Mouse (Mus musculus) kidney, postnatal 0 days (tissue): ENCODE measurements at regions not wholly inside any gene's neighbourhood (a gene's known extent, or its start where the extent isn't known, plus 50 kb on each side); places are given as distances from the start of the nearest gene placed in this dataset.

Experiments used
- ATAC-seq: fragments of 200-750 bp; cut with Nextera tagmentation; replicated peaks from 2 replicates; pipeline ENCODE4 v1.8.0; 2017; ENCODE audit warnings: low read depth, moderate number of reproducible peaks, moderate TSS enrichment, moderate library complexity; ENCODE audit not compliant: low FRiP score
- DNase-seq: peaks from one replicate; pipeline ENCODE4 v3.0.0-alpha.2; 2016; ENCODE audit warnings: low spot score
- H3K27ac ChIP-seq: fragments of 300-500 bp; sonication (generic); 2 replicates; pipeline ENCODE4 v1.5.1; 2014; ENCODE audit warnings: mild to moderate bottlenecking
- H3K27me3 ChIP-seq: fragments of 300-500 bp; sonication (generic); 2 replicates; pipeline ENCODE4 v1.6.1; 2014; ENCODE audit warnings: low read length, mixed read lengths; ENCODE audit not compliant: insufficient read depth
- H3K36me3 ChIP-seq: fragments of 300-500 bp; sonication (generic); 2 replicates; pipeline ENCODE4 v1.6.1; 2014; ENCODE audit warnings: low read length, mixed read lengths; ENCODE audit not compliant: insufficient read depth
- H3K4me1 ChIP-seq: fragments of 300-500 bp; sonication (generic); replicated peaks from 2 replicates; pipeline ENCODE4 v1.6.1; 2014; ENCODE audit warnings: antibody characterized with exemption, low read length, mixed read lengths; ENCODE audit not compliant: insufficient read depth
- H3K4me2 ChIP-seq: fragments of 300-500 bp; sonication (generic); 2 replicates; pipeline ENCODE4 v1.6.1; 2014; ENCODE audit warnings: mild to moderate bottlenecking, low read length, moderate library complexity, mixed read lengths
- H3K4me3 ChIP-seq: fragments of 300-500 bp; sonication (generic); replicated peaks from 2 replicates; pipeline ENCODE4 v1.5.1; 2014; ENCODE audit warnings: low read depth, low read length
- H3K9ac ChIP-seq: fragments of 300-500 bp; sonication (generic); 2 replicates; pipeline ENCODE4 v1.6.1; 2014; ENCODE audit warnings: low read depth, low read length
- H3K9me3 ChIP-seq: fragments of 300-500 bp; sonication (generic); replicated peaks from 2 replicates; pipeline ENCODE4 v1.6.1; 2016; ENCODE audit warnings: low read length, inconsistent platforms, mixed read lengths
- CTCF ChIP-seq: IDR thresholded peaks from 2 replicates; pipeline ENCODE4 v1.5.1; 2016; ENCODE audit warnings: antibody characterized with exemption, low read depth, mild to moderate bottlenecking, moderate library complexity
- WGBS: fragments of 180-500 bp; shearing (Covaris S2); extraction: QIAGEN DNeasy Blood & Tissue Kit; methylation state at CpG from one replicate; pipeline ENCODE4 v1.1.7; 2014; 5-methylcytosine and 5-hydroxymethylcytosine counted together

- Histone ChIP-seq H3K27me3 (no peaks in the 10 kb centered on the region), H3K9ac (no peak overlapping the region), H3K9me3 (no peaks in the 10 kb centered on the region), H3K4me3 (no peak overlapping the region), H3K36me3 (no peaks in the 10 kb centered on the region), H3K4me1 (no peaks in the 10 kb centered on the region), H3K27ac (no peak overlapping the region), H3K4me2 (no peak overlapping the region)
- DNase-seq (peak; percentile 32), ATAC-seq (no peak)
- WGBS = 69% methylated on average over 5 of the region's 5 CpGs
- no peak for TF ChIP-seq CTCF
Observed at GRCm38 (mm10) chr4:105910666-105911065, 121.0 kb downstream of the Gm12728 start.

GRCm38 (mm10) chr4:105911678-105912077 is 122.0 kb downstream of the Gm12728 start:
- Histone ChIP-seq H3K27me3 (no peaks in the 10 kb centered on the region), H3K4me2 (no peak overlapping the region), H3K36me3 (no peaks in the 10 kb centered on the region), H3K9ac (no peak overlapping the region), H3K4me3 (no peak overlapping the region), H3K4me1 (no peaks in the 10 kb centered on the region), H3K27ac (no peak overlapping the region), H3K9me3 (no peaks in the 10 kb centered on the region)
- DNase-seq (no peak), ATAC-seq (no peak)
- TF ChIP-seq CTCF = no peak
- 42% methylated on average over 6 of the region's 6 CpGs for WGBS

- no peak for TF ChIP-seq CTCF
- no peak for DNase-seq
- no peak overlapping the region for H3K4me2 ChIP-seq
- no peak overlapping the region for H3K9ac ChIP-seq
- H3K36me3 ChIP-seq = no peaks in the 10 kb centered on the region
- WGBS = 67% methylated on average over 4 of the region's 4 CpGs
- no peak for ATAC-seq
- H3K9me3 ChIP-seq = no peaks in the 10 kb centered on the region
- no peak overlapping the region for H3K27ac ChIP-seq
- H3K4me1 ChIP-seq = no peaks in the 10 kb centered on the region
- H3K4me3 ChIP-seq = no peak overlapping the region
- no peaks in the 10 kb centered on the region for H3K27me3 ChIP-seq
Observed at GRCm38 (mm10) chr4:105912296-105912695, 122.6 kb downstream of the Gm12728 start.

GRCm38 (mm10) chr4:105914996-105915395 is 125.3 kb downstream of the Gm12728 start:
- Histone ChIP-seq H3K4me1 (no peaks in the 10 kb centered on the region), H3K27ac (no peak overlapping the region), H3K4me3 (no peak overlapping the region), H3K9me3 (no peaks in the 10 kb centered on the region), H3K9ac (no peak overlapping the region), H3K27me3 (no peaks in the 10 kb centered on the region), H3K36me3 (no peaks in the 10 kb centered on the region), H3K4me2 (no peak overlapping the region)
- DNase-seq (peak; percentile 74), ATAC-seq (no peak)
- WGBS = 48% methylated on average over 6 of the region's 6 CpGs
- peak; percentile 69 for TF ChIP-seq CTCF

GRCm38 (mm10) chr4:105916229-105916628 is 126.6 kb downstream of the Gm12728 start:
- Histone ChIP-seq H3K9me3 (no peaks in the 10 kb centered on the region), H3K27me3 (no peaks in the 10 kb centered on the region), H3K36me3 (no peaks in the 10 kb centered on the region), H3K4me3 (no peak overlapping the region), H3K4me2 (no peak overlapping the region), H3K9ac (no peak overlapping the region), H3K4me1 (no peaks in the 10 kb centered on the region), H3K27ac (no peak overlapping the region)
- no peak for TF ChIP-seq CTCF
- no peak for DNase-seq
- no peak for ATAC-seq
- 73% methylated on average over 9 of the region's 9 CpGs for WGBS

GRCm38 (mm10) chr4:105924781-105925382 is 135.2 kb downstream of the Gm12728 start:
- no peak overlapping the region for H3K4me2 ChIP-seq
- no peaks in the 10 kb centered on the region for H3K27me3 ChIP-seq
- H3K4me3 ChIP-seq = no peak overlapping the region
- ATAC-seq (peak; percentile 57), DNase-seq (peak; percentile 83)
- H3K4me1 ChIP-seq = no peaks in the 10 kb centered on the region
- WGBS = 31% methylated on average over 6 of the region's 6 CpGs
- TF ChIP-seq CTCF = peak; percentile 78
- H3K27ac ChIP-seq = no peak overlapping the region
- no peak overlapping the region for H3K9ac ChIP-seq
- H3K9me3 ChIP-seq = no peaks in the 10 kb centered on the region
- H3K36me3 ChIP-seq = no peaks in the 10 kb centered on the region

GRCm38 (mm10) chr4:105925506-105925905 is 135.8 kb downstream of the Gm12728 start:
- H3K4me1 ChIP-seq = no peaks in the 10 kb centered on the region
- H3K27me3 ChIP-seq = no peaks in the 10 kb centered on the region
- DNase-seq (no peak), ATAC-seq (no peak)
- H3K9me3 ChIP-seq = no peaks in the 10 kb centered on the region
- no peak overlapping the region for H3K9ac ChIP-seq
- no peak overlapping the region for H3K4me2 ChIP-seq
- TF ChIP-seq CTCF = no peak
- no peak overlapping the region for H3K27ac ChIP-seq
- H3K4me3 ChIP-seq = no peak overlapping the region
- no peaks in the 10 kb centered on the region for H3K36me3 ChIP-seq
- WGBS = 91% methylated on average over 2 of the region's 2 CpGs
